Mouse (Mus musculus) hindbrain, embryonic 14.5 days (tissue): ENCODE data around the gene Rad54l. TPM values are rescaled to one million over a fixed set of nuclear protein-coding genes. Genes with fewer than 3 reads are reported as not detected.

Experiments used
- ATAC-seq: fragments of 200-750 bp; cut with Nextera tagmentation; 2 replicates; pipeline ENCODE4 v1.8.0; 2017; ENCODE audit warnings: moderate number of reproducible peaks, mild to moderate bottlenecking, moderate TSS enrichment, moderate library complexity; ENCODE audit not compliant: low FRiP score
- DNase-seq: peaks from one replicate; pipeline ENCODE4 v3.0.0-alpha.2; 2015; ENCODE audit warnings: low spot score
- H3K27ac ChIP-seq: fragments of 300-500 bp; sonication (generic); 2 replicates; pipeline ENCODE4 v1.5.1; 2014; ENCODE audit warnings: mild to moderate bottlenecking, moderate library complexity
- H3K27me3 ChIP-seq: fragments of 300-500 bp; sonication (generic); 2 replicates; pipeline ENCODE4 v1.6.1; 2014; ENCODE audit warnings: mild to moderate bottlenecking, low read length, mixed read lengths; ENCODE audit not compliant: control insufficient read depth, insufficient read depth
- H3K36me3 ChIP-seq: fragments of 300-500 bp; sonication (generic); replicated peaks from 2 replicates; pipeline ENCODE4 v1.6.1; 2014; ENCODE audit not compliant: control insufficient read depth, insufficient read depth
- H3K4me1 ChIP-seq: fragments of 300-500 bp; sonication (generic); replicated peaks from 2 replicates; pipeline ENCODE4 v1.6.1; 2014; ENCODE audit warnings: antibody characterized with exemption, low read length, mixed read lengths; ENCODE audit not compliant: control insufficient read depth, insufficient read depth
- H3K4me2 ChIP-seq: fragments of 300-500 bp; sonication (generic); replicated peaks from 2 replicates; pipeline ENCODE4 v1.6.1; 2014; ENCODE audit warnings: mild to moderate bottlenecking, moderate library complexity
- H3K4me3 ChIP-seq: fragments of 300-500 bp; sonication (generic); replicated peaks from 2 replicates; pipeline ENCODE4 v1.5.1; 2014; ENCODE audit warnings: mild to moderate bottlenecking, low read length
- H3K9ac ChIP-seq: fragments of 300-500 bp; sonication (generic); 2 replicates; pipeline ENCODE4 v1.6.1; 2014
- H3K9me3 ChIP-seq: fragments of 300-500 bp; sonication (generic); 2 replicates; pipeline ENCODE4 v1.6.1; 2016; ENCODE audit warnings: low read length; ENCODE audit not compliant: control insufficient read depth
- WGBS: fragments of 180-500 bp; shearing (Covaris S2); extraction: QIAGEN DNeasy Blood & Tissue Kit; methylation state at CpG from one replicate; pipeline ENCODE4 v1.1.7; 2014; 5-methylcytosine and 5-hydroxymethylcytosine counted together
- polyA plus RNA-seq: library from polyadenylated mRNA; unstranded; fragments of >200 nt; fragmentation: Nextera tagmentation; extraction: Ambion mirVana; gene quantifications from 2 replicates; pipeline ENCODE4 v1.2.1, GENCODE M21; 2014

The Rad54l gene
- polyA plus RNA-seq: 7.0 and 7.2 TPM in 2 replicates

- DNase-seq (peak; percentile 91), ATAC-seq (peak; percentile 96)
- Histone ChIP-seq H3K27me3 (no peaks in the 10 kb centered on the region), H3K27ac (peak within 1 kb of the TSS; percentile 56; the same call in 1 of the 2 replicates), H3K4me2 (peak within 1 kb of the TSS; percentile 67), H3K36me3 (no peaks in the 10 kb centered on the region), H3K9ac (peak within 1 kb of the TSS; percentile 71), H3K9me3 (no peaks in the 10 kb centered on the region), H3K4me1 (peaks cover 7% of the 10 kb centered on the region; the same call in 1 of the 2 replicates), H3K4me3 (peak within 1 kb of the TSS; percentile 46)
- 6% methylated on average over 24 of the region's 24 CpGs for WGBS
Measured at GRCm38 (mm10) chr4:116123602-116124519, at the start of gene Rad54l, which contains the start of gene Pomgnt1. Gene Rad54l, minus strand, starts transcription at chr4:116123690. Gene Pomgnt1, plus strand, starts transcription at chr4:116123840.

- no peaks in the 10 kb centered on the region for H3K9me3 ChIP-seq
- H3K4me2 ChIP-seq: no peak within 1 kb of the TSS
- WGBS: 83% methylated on average over 6 of the region's 6 CpGs
- no peak within 1 kb of the TSS for H3K9ac ChIP-seq
- H3K4me1 ChIP-seq: peaks cover 22% of the 10 kb centered on the region
- ATAC-seq: no peak
- no peak within 1 kb of the TSS for H3K27ac ChIP-seq
- no peaks in the 10 kb centered on the region for H3K27me3 ChIP-seq
- no peak for DNase-seq
- H3K36me3 ChIP-seq: no peaks in the 10 kb centered on the region
- H3K4me3 ChIP-seq: no peak within 1 kb of the TSS
Measured at GRCm38 (mm10) chr4:116173072-116173471, 49.6 kb upstream of the Rad54l start, which contains the start of the genes 1700042G07Rik and Gm49337. Gene 1700042G07Rik, plus strand, starts transcription at chr4:116173372. Gene Gm49337, plus strand, starts transcription at chr4:116173384.

- no peak overlapping the region for H3K4me2 ChIP-seq
- no peak overlapping the region for H3K9ac ChIP-seq
- 74% methylated on average over 3 of the region's 3 CpGs for WGBS
- no peak overlapping the region for H3K27ac ChIP-seq
- no peaks in the 10 kb centered on the region for H3K9me3 ChIP-seq
- no peaks in the 10 kb centered on the region for H3K36me3 ChIP-seq
- H3K4me1 ChIP-seq: no peaks in the 10 kb centered on the region
- no peak overlapping the region for H3K4me3 ChIP-seq
- ATAC-seq (peak; percentile 38; the same call in 1 of the 2 replicates), DNase-seq (no peak)
- H3K27me3 ChIP-seq: no peaks in the 10 kb centered on the region
Measured at GRCm38 (mm10) chr4:116169353-116169672, 45.8 kb upstream of the Rad54l start.

GRCm38 (mm10) chr4:116168617-116169352, 45.3 kb upstream of the Rad54l start:
- WGBS: 70% methylated on average over 8 of the region's 8 CpGs
- ATAC-seq (peak; percentile 77; the same call in 1 of the 2 replicates), DNase-seq (peak; percentile 73)
- Histone ChIP-seq H3K9ac (no peak overlapping the region), H3K9me3 (no peaks in the 10 kb centered on the region), H3K4me2 (no peak overlapping the region), H3K4me3 (no peak overlapping the region), H3K27me3 (no peaks in the 10 kb centered on the region), H3K36me3 (no peaks in the 10 kb centered on the region), H3K4me1 (no peaks in the 10 kb centered on the region), H3K27ac (no peak overlapping the region)

GRCm38 (mm10) chr4:116167404-116167803, 43.9 kb upstream of the Rad54l start, which contains the start of gene Tspan1:
Gene Tspan1, minus strand, starts transcription at chr4:116167601.
- Histone ChIP-seq H3K36me3 (no peaks in the 10 kb centered on the region), H3K27me3 (no peaks in the 10 kb centered on the region), H3K9me3 (no peaks in the 10 kb centered on the region), H3K4me1 (no peaks in the 10 kb centered on the region), H3K4me3 (no peak within 1 kb of the TSS), H3K27ac (no peak within 1 kb of the TSS), H3K4me2 (no peak within 1 kb of the TSS), H3K9ac (no peak within 1 kb of the TSS)
- ATAC-seq: no peak
- no peak for DNase-seq
- 30% methylated on average over 7 of the region's 7 CpGs for WGBS

GRCm38 (mm10) chr4:116165708-116166407, 42.4 kb upstream of the Rad54l start:
- Histone ChIP-seq H3K4me1 (no peaks in the 10 kb centered on the region), H3K27me3 (no peaks in the 10 kb centered on the region), H3K9ac (no peak overlapping the region), H3K27ac (no peak overlapping the region), H3K4me2 (no peak overlapping the region), H3K36me3 (no peaks in the 10 kb centered on the region), H3K9me3 (no peaks in the 10 kb centered on the region), H3K4me3 (no peak overlapping the region)
- 82% methylated on average over 8 of the region's 8 CpGs for WGBS
- DNase-seq (no peak), ATAC-seq (no peak)

- H3K4me3 ChIP-seq: no peak overlapping the region
- H3K27ac ChIP-seq: no peak overlapping the region
- DNase-seq (no peak), ATAC-seq (no peak)
- no peaks in the 10 kb centered on the region for H3K4me1 ChIP-seq
- H3K4me2 ChIP-seq: no peak overlapping the region
- 91% methylated on average over 2 of the region's 2 CpGs for WGBS
- no peaks in the 10 kb centered on the region for H3K9me3 ChIP-seq
- 0 out of 2 replicates have a peak, but pooled peaks cover 2% of the 10 kb centered on the region for H3K36me3 ChIP-seq
- no peaks in the 10 kb centered on the region for H3K27me3 ChIP-seq
- no peak overlapping the region for H3K9ac ChIP-seq
Measured at GRCm38 (mm10) chr4:116164759-116165554, 41.5 kb upstream of the Rad54l start.

- WGBS: 78% methylated on average over 4 of the region's 4 CpGs
- H3K36me3 ChIP-seq: peaks cover 30% of the 10 kb centered on the region
- ATAC-seq (no peak), DNase-seq (no peak)
- H3K9me3 ChIP-seq: no peaks in the 10 kb centered on the region
- H3K27me3 ChIP-seq: no peaks in the 10 kb centered on the region
- no peak overlapping the region for H3K9ac ChIP-seq
- H3K4me2 ChIP-seq: no peak overlapping the region
- no peak overlapping the region for H3K27ac ChIP-seq
- no peak overlapping the region for H3K4me3 ChIP-seq
- H3K4me1 ChIP-seq: no peaks in the 10 kb centered on the region
Measured at GRCm38 (mm10) chr4:116162142-116162541, 38.7 kb upstream of the Rad54l start.
